Mouse (Mus musculus): ENCODE data around the gene 4931409K22Rik. TPM values are rescaled to one million over a fixed set of nuclear protein-coding genes. Genes with fewer than 3 reads are reported as not detected.

The 4931409K22Rik gene
- total and polyA plus RNA-seq, 2 experiments from 2014 or later, result 0.11 TPM; not detected in 1

DNA sequence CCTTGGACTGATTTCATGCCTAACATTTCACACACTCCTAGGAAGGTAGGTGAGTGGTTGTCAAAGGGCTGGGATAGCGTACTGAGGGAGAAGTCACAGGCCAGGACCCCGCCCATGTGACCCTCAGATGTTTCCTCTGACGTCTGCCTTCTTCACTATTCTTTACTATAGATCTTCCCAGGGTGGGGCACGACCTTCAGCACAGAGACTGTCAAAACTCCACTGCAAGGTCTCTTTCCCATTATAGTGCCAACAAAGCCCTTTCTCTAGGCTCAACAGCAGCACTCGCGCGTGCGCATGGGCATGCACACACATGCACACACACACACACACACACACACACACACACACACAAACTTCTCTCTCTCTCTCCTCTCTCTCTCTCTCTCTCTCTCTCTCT lies 32.8 kb downstream of the 4931409K22Rik start:
- Histone ChIP-seq H3K4me3 (ENCODE audit: low read depth, low read length) (no peak overlapping the region), H3K36me3 (ENCODE audit: insufficient read depth) (no peaks in the 10 kb centered on the region), H3K27ac (ENCODE audit: low read depth, low read length) (no peak overlapping the region), H3K4me1 (ENCODE audit: insufficient read depth) (no peaks in the 10 kb centered on the region), H3K4me2 (ENCODE audit: low read depth) (no peak overlapping the region), H3K27me3 (ENCODE audit: insufficient read depth, low read length) (peaks cover 55% of the 10 kb centered on the region), H3K9me3 (ENCODE audit: low read length) (no peaks in the 10 kb centered on the region), H3K9ac (no peak overlapping the region)
- DNase-seq, result no peak
- ATAC-seq, result no peak
- TF ChIP-seq CTCF (IDR thresholded peaks at IDR 0.05; ENCODE audit: low read depth), result no peak
- 44% methylated on average over 8 of the region's 8 CpGs for WGBS

DNA sequence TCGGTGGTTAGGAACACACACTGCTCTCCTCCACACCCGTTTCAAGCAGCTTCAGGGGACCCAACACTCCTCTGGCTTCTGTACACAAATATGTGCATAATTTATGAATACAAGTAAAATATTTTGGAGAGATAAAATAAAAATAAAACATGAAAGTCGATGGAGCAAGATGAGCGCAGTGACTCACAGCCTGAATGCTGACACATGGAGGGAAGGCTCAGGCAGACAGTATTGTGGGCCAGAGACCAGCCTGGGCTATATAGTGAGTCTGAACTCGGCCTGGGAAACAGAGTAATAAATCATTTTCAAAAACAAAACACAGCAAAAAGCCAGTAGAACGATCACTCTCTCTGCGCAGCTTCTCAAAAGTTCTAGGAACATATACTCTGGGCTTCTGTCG lies 35.2 kb downstream of the 4931409K22Rik start:
- H3K4me3 ChIP-seq (ENCODE audit: low read depth, low read length), result no peak overlapping the region
- H3K36me3 ChIP-seq (ENCODE audit: insufficient read depth), result no peaks in the 10 kb centered on the region
- no peak overlapping the region for H3K4me2 ChIP-seq (ENCODE audit: low read depth)
- H3K9me3 ChIP-seq (ENCODE audit: low read length), result no peaks in the 10 kb centered on the region
- no peak for TF ChIP-seq CTCF (IDR thresholded peaks at IDR 0.05; ENCODE audit: low read depth)
- ATAC-seq, result no peak
- H3K27me3 ChIP-seq (ENCODE audit: insufficient read depth, low read length), result peaks cover 42% of the 10 kb centered on the region
- 70% methylated on average over 8 of the region's 8 CpGs for WGBS
- no peaks in the 10 kb centered on the region for H3K4me1 ChIP-seq (ENCODE audit: insufficient read depth)
- DNase-seq, result no peak
- no peak overlapping the region for H3K27ac ChIP-seq (ENCODE audit: low read depth, low read length)
- H3K9ac ChIP-seq, result no peak overlapping the region

GRCm38 (mm10) chr5:24512271-24512670 lies 44.3 kb downstream of the 4931409K22Rik start:
- H3K9me3 ChIP-seq (ENCODE audit: low read length), result no peaks in the 10 kb centered on the region
- no peak overlapping the region for H3K9ac ChIP-seq
- H3K4me3 ChIP-seq (ENCODE audit: low read depth, low read length), result no peak overlapping the region
- H3K27me3 ChIP-seq (ENCODE audit: insufficient read depth, low read length), result no peaks in the 10 kb centered on the region
- no peak for TF ChIP-seq CTCF (IDR thresholded peaks at IDR 0.05; ENCODE audit: low read depth)
- 55% methylated on average over 8 of the region's 8 CpGs for WGBS
- no peaks in the 10 kb centered on the region for H3K4me1 ChIP-seq (ENCODE audit: insufficient read depth)
- ATAC-seq (no peak), DNase-seq (no peak)
- H3K36me3 ChIP-seq (ENCODE audit: insufficient read depth), result no peaks in the 10 kb centered on the region
- H3K4me2 ChIP-seq (ENCODE audit: low read depth), result no peak overlapping the region
- no peak overlapping the region for H3K27ac ChIP-seq (ENCODE audit: low read depth, low read length)

DNA sequence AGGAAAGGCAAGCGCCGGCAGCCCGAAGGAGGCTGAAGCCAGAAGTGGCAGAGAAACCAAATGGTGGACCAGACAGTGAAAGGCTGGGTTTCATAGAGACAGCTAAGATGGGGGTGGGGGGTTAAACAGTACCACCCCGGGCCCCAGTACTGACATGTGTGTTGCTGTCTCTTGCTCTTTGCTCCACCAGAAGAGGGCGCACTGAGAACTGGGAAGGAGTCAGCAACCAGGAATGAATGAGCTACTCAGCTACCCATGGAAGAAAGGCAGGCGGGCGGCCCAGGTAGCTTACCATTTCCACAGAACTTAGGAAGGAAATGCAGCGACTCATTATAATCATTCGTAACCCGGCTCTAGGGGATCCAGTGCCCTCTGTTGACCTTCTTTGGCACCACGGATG lies 46.0 kb downstream of the 4931409K22Rik start:
- Histone ChIP-seq H3K9me3 (ENCODE audit: low read length) (no peaks in the 10 kb centered on the region), H3K27me3 (ENCODE audit: insufficient read depth, low read length) (0 out of 2 replicates have a peak, but pooled peaks cover 2% of the 10 kb centered on the region), H3K9ac (no peak overlapping the region), H3K4me3 (ENCODE audit: low read depth, low read length) (no peak overlapping the region), H3K27ac (ENCODE audit: low read depth, low read length) (no peak overlapping the region), H3K4me1 (ENCODE audit: insufficient read depth) (no peaks in the 10 kb centered on the region), H3K4me2 (ENCODE audit: low read depth) (no peak overlapping the region), H3K36me3 (ENCODE audit: insufficient read depth) (no peaks in the 10 kb centered on the region)
- TF ChIP-seq CTCF (IDR thresholded peaks at IDR 0.05; ENCODE audit: low read depth), result peak; percentile 38
- DNase-seq, result no peak
- ATAC-seq, result no peak
- WGBS, result 55% methylated on average over 11 of the region's 11 CpGs

DNA sequence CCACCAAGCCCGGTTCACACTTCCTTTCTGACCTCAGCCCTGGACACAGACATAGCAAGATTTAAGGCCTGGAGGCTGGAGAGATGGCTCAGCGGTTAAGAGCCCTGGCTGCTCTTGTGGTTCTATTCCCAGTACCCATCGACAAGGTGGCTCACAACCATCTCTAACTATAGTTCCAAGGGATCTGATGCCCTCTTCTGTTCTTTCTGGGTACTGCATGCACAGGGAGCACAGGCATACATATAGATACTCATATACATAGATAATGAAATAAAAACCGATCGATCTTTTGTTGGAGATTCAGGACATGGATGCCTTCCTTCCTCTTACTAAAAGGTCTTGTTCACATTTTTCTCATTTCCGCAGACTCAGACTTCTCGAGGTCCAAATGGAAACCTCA lies 48.2 kb downstream of the 4931409K22Rik start:
- Histone ChIP-seq H3K27me3 (ENCODE audit: insufficient read depth, low read length) (peaks cover 13% of the 10 kb centered on the region; the same call in 1 of the 2 replicates), H3K4me3 (ENCODE audit: low read depth, low read length) (no peak overlapping the region), H3K9ac (no peak overlapping the region), H3K4me1 (ENCODE audit: insufficient read depth) (no peaks in the 10 kb centered on the region), H3K27ac (ENCODE audit: low read depth, low read length) (no peak overlapping the region), H3K4me2 (ENCODE audit: low read depth) (no peak overlapping the region), H3K9me3 (ENCODE audit: low read length) (no peaks in the 10 kb centered on the region), H3K36me3 (ENCODE audit: insufficient read depth) (no peaks in the 10 kb centered on the region)
- TF ChIP-seq CTCF (IDR thresholded peaks at IDR 0.05; ENCODE audit: low read depth), result no peak
- DNase-seq (no peak), ATAC-seq (no peak)
- 94% methylated on average over 7 of the region's 7 CpGs for WGBS

DNA sequence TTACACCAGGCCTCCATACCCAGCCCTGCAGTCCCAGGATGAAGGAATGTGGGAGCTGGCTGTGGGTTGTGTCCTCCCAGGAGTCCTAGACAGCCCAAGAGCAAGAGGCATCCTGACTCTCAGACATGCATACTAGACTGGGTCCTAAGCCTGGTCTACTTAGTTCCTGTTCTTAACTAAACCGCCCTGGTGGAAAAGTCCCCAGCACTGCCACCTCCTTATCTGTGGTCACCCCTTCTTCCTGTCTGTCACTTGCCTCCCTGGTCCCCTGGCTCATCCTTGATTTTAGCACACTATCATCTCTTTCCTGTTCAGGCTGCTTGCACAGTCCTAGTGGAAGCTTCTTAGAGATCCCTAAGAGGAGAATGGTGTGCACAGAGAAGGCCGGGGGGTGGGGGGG lies 51.1 kb downstream of the 4931409K22Rik start:
- ATAC-seq (no peak), DNase-seq (no peak)
- Histone ChIP-seq H3K4me3 (ENCODE audit: low read depth, low read length) (no peak overlapping the region), H3K27me3 (ENCODE audit: insufficient read depth, low read length) (peaks cover 13% of the 10 kb centered on the region; the same call in 1 of the 2 replicates), H3K9ac (no peak overlapping the region), H3K9me3 (ENCODE audit: low read length) (no peaks in the 10 kb centered on the region), H3K27ac (ENCODE audit: low read depth, low read length) (no peak overlapping the region), H3K4me2 (ENCODE audit: low read depth) (no peak overlapping the region), H3K36me3 (ENCODE audit: insufficient read depth) (peaks cover 26% of the 10 kb centered on the region), H3K4me1 (ENCODE audit: insufficient read depth) (no peaks in the 10 kb centered on the region)
- no peak for TF ChIP-seq CTCF (IDR thresholded peaks at IDR 0.05; ENCODE audit: low read depth)
- WGBS, result 53% methylated on average over 2 of the region's 2 CpGs

DNA sequence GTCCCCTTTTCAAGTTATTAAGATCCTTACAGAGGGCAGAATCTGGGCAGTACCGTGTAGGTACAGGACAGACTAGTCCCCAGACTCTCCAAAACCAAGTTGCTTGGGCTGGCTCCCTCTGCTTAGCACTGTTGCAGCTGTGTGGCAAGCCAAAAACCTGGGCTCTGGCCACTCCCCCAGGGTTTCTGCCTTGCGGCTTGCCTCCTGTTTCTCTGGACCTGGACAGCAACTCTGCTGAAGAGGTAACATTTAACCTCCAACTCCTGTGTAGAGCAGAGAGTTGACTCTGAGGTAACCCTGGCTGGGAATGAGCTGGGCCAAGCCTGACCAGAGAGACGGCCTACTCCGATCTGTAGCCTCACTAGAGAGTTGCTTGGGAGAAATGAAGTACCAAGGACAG lies 53.8 kb downstream of the 4931409K22Rik start:
- H3K9ac ChIP-seq, result no peak overlapping the region
- 79% methylated on average over 4 of the region's 4 CpGs for WGBS
- H3K27me3 ChIP-seq (ENCODE audit: insufficient read depth, low read length), result peaks cover 13% of the 10 kb centered on the region; the same call in 1 of the 2 replicates
- H3K4me1 ChIP-seq (ENCODE audit: insufficient read depth), result no peaks in the 10 kb centered on the region
- peaks cover 53% of the 10 kb centered on the region for H3K36me3 ChIP-seq (ENCODE audit: insufficient read depth)
- no peak overlapping the region for H3K4me3 ChIP-seq (ENCODE audit: low read depth, low read length)
- no peak for ATAC-seq
- H3K4me2 ChIP-seq (ENCODE audit: low read depth), result no peak overlapping the region
- H3K9me3 ChIP-seq (ENCODE audit: low read length), result no peaks in the 10 kb centered on the region
- no peak for TF ChIP-seq CTCF (IDR thresholded peaks at IDR 0.05; ENCODE audit: low read depth)
- no peak overlapping the region for H3K27ac ChIP-seq (ENCODE audit: low read depth, low read length)
- no peak for DNase-seq

Measured in forebrain, postnatal 0 days (tissue).